9 mouse cellular contexts compared by ENCODE assay signal in the genomic region with DNA sequence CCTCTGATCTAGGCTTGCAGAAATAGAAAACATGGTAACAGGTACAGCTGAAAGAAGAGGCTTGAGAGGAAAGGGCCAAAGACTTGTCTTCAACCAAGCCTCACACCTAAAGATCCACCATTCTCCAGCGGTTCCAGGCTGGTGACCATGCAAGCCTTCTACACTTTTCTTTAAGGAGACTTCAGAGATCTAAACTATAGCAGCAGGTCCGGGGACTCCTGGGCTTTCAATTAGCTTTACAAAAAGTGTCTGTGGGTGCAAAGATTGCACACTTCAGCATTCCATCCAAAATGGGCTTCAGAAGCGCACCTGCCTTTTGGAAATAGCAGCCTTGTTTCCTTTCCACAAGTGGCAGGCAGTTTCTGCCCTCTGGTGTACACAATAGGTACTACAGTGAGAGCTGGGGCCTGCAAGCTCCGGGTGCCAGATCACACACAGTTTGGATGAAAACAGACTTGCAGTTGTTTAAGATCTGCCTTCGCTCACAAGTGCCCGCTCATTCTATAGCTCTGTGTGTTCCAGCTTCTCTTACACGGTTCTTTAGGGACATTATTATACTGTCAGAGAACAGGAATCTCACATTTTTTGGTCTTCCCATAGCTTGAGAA. TPM values are rescaled to one million over a fixed set of nuclear protein-coding genes. Genes with fewer than 3 reads are reported as not detected.
DNase-seq lines count a peak whose midpoint lies in the region; ATAC-seq and TF ChIP-seq lines count a peak whose summit lies in the region.
"Had no signal": no experiment of that assay in that cellular context is flagged by ENCODE, and none has a peak within 500 bp of the region (broad histone marks: within the 10 kb centered on the region; RNA-seq: fewer than 3 reads in every experiment).

No protein-coding gene starts in this region.

- H3K4me1 ChIP-seq in heart, embryonic 12.5 days (replicated peaks) = peaks cover 5% of the 10 kb centered on the region; the same call in 1 of the 2 replicates
- H3K4me1 ChIP-seq in kidney, postnatal 0 days (replicated peaks; ENCODE audit: insufficient read depth, low read length) = no peaks in the 10 kb centered on the region
- H3K4me1 ChIP-seq in liver, embryonic 13.5 days (replicated peaks) = no peaks in the 10 kb centered on the region
- H3K4me1 ChIP-seq in neural tube, embryonic 15.5 days = peaks cover 6% of the 10 kb centered on the region; the same call in 1 of the 2 replicates
- peaks cover 7% of the 10 kb centered on the region for H3K4me1 ChIP-seq in thymus, adult 2 months (replicated peaks; ENCODE audit: control insufficient read depth, insufficient read depth, low read length)
- H3K4me1 ChIP-seq: embryonic facial prominence, embryonic 13.5 days had no signal

- peak overlapping the region; percentile 61; the same call in 1 of the 2 replicates for H3K9ac ChIP-seq in heart, embryonic 12.5 days
- no peak overlapping the region for H3K9ac ChIP-seq in kidney, postnatal 0 days (ENCODE audit: low read depth, low read length)
- H3K9ac ChIP-seq in liver, embryonic 13.5 days = no peak overlapping the region
- no peak overlapping the region for H3K9ac ChIP-seq in neural tube, embryonic 15.5 days (replicated peaks)
- H3K9ac ChIP-seq: embryonic facial prominence, embryonic 13.5 days had no signal

- H3K9me3 ChIP-seq in heart, embryonic 12.5 days (replicated peaks) = no peaks in the 10 kb centered on the region
- no peaks in the 10 kb centered on the region for H3K9me3 ChIP-seq in kidney, postnatal 0 days (replicated peaks; ENCODE audit: low read length)
- H3K9me3 ChIP-seq in liver, embryonic 13.5 days (replicated peaks) = no peaks in the 10 kb centered on the region
- no peaks in the 10 kb centered on the region for H3K9me3 ChIP-seq in neural tube, embryonic 15.5 days (replicated peaks)
- H3K9me3 ChIP-seq: embryonic facial prominence, embryonic 13.5 days had no signal

- ATAC-seq in erythroblast, adult 5-6 weeks (replicated peaks; ENCODE audit: low FRiP score, poor library complexity, severe bottlenecking) = peak; percentile 85
- ATAC-seq in heart, embryonic 12.5 days (ENCODE audit: insufficient number of reproducible peaks, low FRiP score) = 0 out of 2 replicates have a peak, but pooled peaks have one; percentile 48
- ATAC-seq in kidney, postnatal 0 days (replicated peaks; ENCODE audit: low FRiP score, low read depth) = peak; percentile 25; the same call in 1 of the 2 replicates
- no peak for ATAC-seq in liver, embryonic 13.5 days (ENCODE audit: low read depth)
- peak; percentile 61; the same call in 1 of the 2 replicates for ATAC-seq in neural tube, embryonic 15.5 days (ENCODE audit: low FRiP score)

- TF ChIP-seq POLR2A in thymus, adult 2 months (IDR thresholded peaks at IDR 0.05; ENCODE audit: control insufficient read depth, extremely low read depth, insufficient read depth, low read length, poor library complexity) = no peak

- peak; percentile 83 for DNase-seq in CD4-positive, CD25-positive, alpha-beta regulatory T cell, adult 2 months (ENCODE audit: low read depth, low spot score)
- DNase-seq in adrenal gland, postnatal 14 days = peak; percentile 79
- peak; percentile 65 for DNase-seq in kidney, postnatal 0 days (ENCODE audit: low spot score)
- peak; percentile 21 for DNase-seq in liver, embryonic 13.5 days
- peak; percentile 87 for DNase-seq in thymus, adult 2 months

- peak overlapping the region; percentile 68 for H3K4me2 ChIP-seq in heart, embryonic 12.5 days
- no peak overlapping the region for H3K4me2 ChIP-seq in kidney, postnatal 0 days (ENCODE audit: low read length)
- H3K4me2 ChIP-seq in liver, embryonic 13.5 days = no peak overlapping the region
- no peak overlapping the region for H3K4me2 ChIP-seq in neural tube, embryonic 15.5 days
- H3K4me2 ChIP-seq: embryonic facial prominence, embryonic 13.5 days had no signal

- no peaks in the 10 kb centered on the region for H3K27me3 ChIP-seq in heart, embryonic 12.5 days (replicated peaks)
- no peaks in the 10 kb centered on the region for H3K27me3 ChIP-seq in kidney, postnatal 0 days (ENCODE audit: insufficient read depth, low read length)
- H3K27me3 ChIP-seq in liver, embryonic 13.5 days = no peaks in the 10 kb centered on the region
- no peaks in the 10 kb centered on the region for H3K27me3 ChIP-seq in neural tube, embryonic 15.5 days (replicated peaks)
- H3K27me3 ChIP-seq in thymus, adult 2 months (ENCODE audit: control insufficient read depth, insufficient read depth, low read length) = no peaks in the 10 kb centered on the region
- H3K27me3 ChIP-seq: embryonic facial prominence, embryonic 13.5 days had no signal

- H3K36me3 ChIP-seq in heart, embryonic 12.5 days = peaks cover 33% of the 10 kb centered on the region
- H3K36me3 ChIP-seq in kidney, postnatal 0 days (ENCODE audit: insufficient read depth, low read length) = peaks cover 29% of the 10 kb centered on the region
- peaks cover 34% of the 10 kb centered on the region for H3K36me3 ChIP-seq in liver, embryonic 13.5 days
- peaks cover 26% of the 10 kb centered on the region for H3K36me3 ChIP-seq in neural tube, embryonic 15.5 days
- peaks cover 26% of the 10 kb centered on the region for H3K36me3 ChIP-seq in thymus, adult 2 months (ENCODE audit: control insufficient read depth, insufficient read depth, low read length)

- peak overlapping the region; percentile 98 for H3K27ac ChIP-seq in heart, embryonic 12.5 days (ENCODE audit: poor library complexity, severe bottlenecking)
- H3K27ac ChIP-seq in kidney, postnatal 0 days = no peak overlapping the region
- no peak overlapping the region for H3K27ac ChIP-seq in liver, embryonic 13.5 days
- H3K27ac ChIP-seq in neural tube, embryonic 15.5 days (replicated peaks) = no peak overlapping the region
- peak overlapping the region; percentile 100 for H3K27ac ChIP-seq in thymus, adult 2 months (ENCODE audit: control insufficient read depth, insufficient read depth, low read length)
- H3K27ac ChIP-seq: embryonic facial prominence, embryonic 13.5 days had no signal

- peak overlapping the region; percentile 46 for H3K4me3 ChIP-seq in heart, embryonic 12.5 days
- H3K4me3 ChIP-seq in kidney, postnatal 0 days (replicated peaks; ENCODE audit: low read depth, low read length) = no peak overlapping the region
- H3K4me3 ChIP-seq in liver, embryonic 13.5 days (replicated peaks) = no peak overlapping the region
- no peak overlapping the region for H3K4me3 ChIP-seq in neural tube, embryonic 15.5 days (replicated peaks)
- no peak overlapping the region for H3K4me3 ChIP-seq in thymus, adult 2 months (ENCODE audit: control insufficient read depth, insufficient read depth, low read length)
- H3K4me3 ChIP-seq: embryonic facial prominence, embryonic 13.5 days had no signal

- 40% methylated on average over 7 of the region's 7 CpGs for WGBS in heart, embryonic 12.5 days
- WGBS in kidney, postnatal 0 days = 47% methylated on average over 7 of the region's 7 CpGs
- 39% methylated on average over 7 of the region's 7 CpGs for WGBS in liver, embryonic 13.5 days (ENCODE audit: insufficient replicate concordance)
- 46% methylated on average over 7 of the region's 7 CpGs for WGBS in neural tube, embryonic 15.5 days
- WGBS in thymus, adult 2 months = 40% methylated on average over 7 of the region's 7 CpGs

- TF ChIP-seq CTCF in kidney, postnatal 0 days (IDR thresholded peaks at IDR 0.05; ENCODE audit: low read depth) = peak; percentile 84
- peak; percentile 35; the same call in 1 of the 2 replicates for TF ChIP-seq CTCF in thymus, adult 2 months (IDR thresholded peaks at IDR 0.05; ENCODE audit: borderline replicate concordance, control insufficient read depth, extremely low read depth, insufficient read depth, low read length, poor library complexity)

RNA-seq across cellular contexts. Expression of a gene that starts 0.6 kb away (rescaled TPM):
- 0.26 TPM in 1 of 2 replicates, not detected in the other for total RNA-seq in adrenal gland, postnatal 14 days (2021)
- total RNA-seq in erythroblast, adult 5-6 weeks (2015; ENCODE audit: low replicate concordance) = not detected in 2 replicates
- not detected in 2 replicates for total RNA-seq in erythroblast, adult 5-6 weeks (2017; ENCODE audit: low replicate concordance)
- polyA plus RNA-seq in heart, embryonic 12.5 days (2016; fragmentation: Nextera tagmentation; extraction: Ambion mirVana) = 28.4 and 28.7 TPM in 2 replicates
- polyA plus RNA-seq in kidney, postnatal 0 days (2015; fragmentation: Nextera tagmentation; extraction: Ambion mirVana) = 0.13 TPM in 1 of 2 replicates, not detected in the other
- polyA plus RNA-seq in liver, embryonic 13.5 days (2015; fragmentation: Nextera tagmentation; extraction: Ambion mirVana) = 0.10 TPM in 1 of 2 replicates, not detected in the other
- 0.40 and 0.59 TPM in 2 replicates for polyA plus RNA-seq in neural tube, embryonic 15.5 days (2015; fragmentation: Nextera tagmentation; extraction: Ambion mirVana)
- 0.99 and 2.0 TPM in 2 replicates for polyA plus RNA-seq in thymus, adult 2 months (2012; rRNA removed)
- polyA plus RNA-seq: embryonic facial prominence, embryonic 13.5 days had no signal

RNA-seq across cellular contexts. Expression of a gene that starts 48.4 kb away (rescaled TPM):
- total RNA-seq in adrenal gland, postnatal 14 days (2021) = 155 and 156 TPM in 2 replicates
- 11.7 and 90.9 TPM in 2 replicates for total RNA-seq in erythroblast, adult 5-6 weeks (2015; ENCODE audit: low replicate concordance)
- total RNA-seq in erythroblast, adult 5-6 weeks (2017; ENCODE audit: low replicate concordance) = 15.4 and 19.7 TPM in 2 replicates
- 115 and 118 TPM in 2 replicates for polyA plus RNA-seq in heart, embryonic 12.5 days (2016; fragmentation: Nextera tagmentation; extraction: Ambion mirVana)
- polyA plus RNA-seq in kidney, postnatal 0 days (2015; fragmentation: Nextera tagmentation; extraction: Ambion mirVana) = 107 and 119 TPM in 2 replicates
- polyA plus RNA-seq in liver, embryonic 13.5 days (2015; fragmentation: Nextera tagmentation; extraction: Ambion mirVana) = 73.9 and 80.1 TPM in 2 replicates
- 140 and 145 TPM in 2 replicates for polyA plus RNA-seq in neural tube, embryonic 15.5 days (2015; fragmentation: Nextera tagmentation; extraction: Ambion mirVana)
- 23.4 and 27.9 TPM in 2 replicates for polyA plus RNA-seq in thymus, adult 2 months (2012; rRNA removed)

Comparison
In these comparisons a context has a peak if more than half of its experiments do, and no peak if none do; other contexts are left out.
1. DNase-seq: peak in every context shown above with its lines; median percentile 87 in thymus, adult 2 months; 83 in CD4-positive, CD25-positive, alpha-beta regulatory T cell, adult 2 months; 79 in adrenal gland, postnatal 14 days; 65 in kidney, postnatal 0 days; 21 in liver, embryonic 13.5 days.
2. H3K27ac ChIP-seq: peak in heart, embryonic 12.5 days (single experiment) and thymus, adult 2 months (single experiment); none in kidney, postnatal 0 days (single experiment), liver, embryonic 13.5 days (single experiment) and neural tube, embryonic 15.5 days (single experiment).